Mouse (Mus musculus): Measurements from ENCODE around the gene Olfr1262. TPM values are rescaled to one million over a fixed set of nuclear protein-coding genes. Genes with fewer than 3 reads are reported as not detected.

The Olfr1262 gene
- not detected in 4 replicates for total RNA-seq (2023; ENCODE audit: inconsistent age)

DNA sequence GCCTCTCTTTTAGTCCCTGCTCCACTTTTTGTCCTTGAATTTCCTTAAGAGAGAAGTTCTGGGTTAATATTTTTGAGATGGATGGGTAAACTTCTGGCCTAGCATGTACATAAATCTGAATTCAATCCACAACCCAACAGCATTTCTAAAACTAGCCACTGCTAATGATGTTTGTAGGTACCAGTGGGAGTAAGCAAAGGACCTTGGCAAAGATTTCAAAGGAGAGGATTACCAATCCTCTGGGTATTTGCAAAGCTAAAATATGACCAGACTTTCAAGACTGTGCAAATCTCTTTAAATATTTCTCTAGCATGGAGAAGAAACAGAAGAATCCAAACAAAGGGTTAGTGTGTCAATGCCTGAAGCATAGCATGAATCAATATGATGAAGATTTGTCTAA lies at the start of gene Olfr1262:
Gene Olfr1262, plus strand, starts transcription at position 301 of the 400 bp plus-strand sequence.

DNA sequence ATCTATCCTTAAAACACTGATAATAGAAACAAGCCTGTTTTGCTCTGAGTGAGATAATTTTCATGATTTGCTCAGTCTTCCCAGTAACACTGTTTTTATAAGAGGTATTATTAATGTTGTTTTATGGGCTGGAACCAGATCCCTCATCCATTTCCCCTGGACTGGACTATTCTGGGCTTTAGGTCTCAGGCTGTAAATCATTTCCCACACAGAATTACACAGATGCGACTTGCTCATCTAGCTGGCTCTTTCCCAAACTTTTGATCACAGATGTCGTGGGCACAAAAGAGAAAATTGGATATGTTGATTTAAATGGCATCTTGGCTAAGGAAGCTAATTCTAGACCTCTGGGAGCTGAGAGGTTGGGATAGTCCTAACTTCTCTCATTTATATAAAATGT lies 25.8 kb upstream of the Olfr1262 start, which contains the start of gene Olfr1260:
Gene Olfr1260, plus strand, starts transcription at position 157 of the 400 bp plus-strand sequence.

DNA sequence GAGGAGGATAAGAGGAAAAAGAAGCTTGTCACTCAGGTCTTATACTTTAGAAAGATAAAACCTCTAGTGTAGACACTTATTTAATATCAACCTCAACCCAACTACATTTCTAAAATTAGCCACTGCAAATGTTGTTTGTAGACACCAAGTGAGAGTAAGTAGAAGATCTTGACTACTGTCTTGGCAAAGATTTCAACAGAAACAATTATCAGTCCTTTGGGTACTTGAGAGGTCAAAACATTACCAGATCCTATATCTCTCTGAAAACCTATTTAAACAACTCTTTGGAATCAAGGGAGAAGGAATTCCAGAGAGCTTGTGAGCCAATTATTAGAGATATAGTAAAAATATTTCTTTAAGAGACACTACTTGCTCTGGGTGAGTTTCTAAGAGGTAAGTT lies 9.0 kb upstream of the Olfr1262 start, which contains the start of gene Olfr1261:
Gene Olfr1261, plus strand, starts transcription at position 301 of the 400 bp plus-strand sequence.

DNA sequence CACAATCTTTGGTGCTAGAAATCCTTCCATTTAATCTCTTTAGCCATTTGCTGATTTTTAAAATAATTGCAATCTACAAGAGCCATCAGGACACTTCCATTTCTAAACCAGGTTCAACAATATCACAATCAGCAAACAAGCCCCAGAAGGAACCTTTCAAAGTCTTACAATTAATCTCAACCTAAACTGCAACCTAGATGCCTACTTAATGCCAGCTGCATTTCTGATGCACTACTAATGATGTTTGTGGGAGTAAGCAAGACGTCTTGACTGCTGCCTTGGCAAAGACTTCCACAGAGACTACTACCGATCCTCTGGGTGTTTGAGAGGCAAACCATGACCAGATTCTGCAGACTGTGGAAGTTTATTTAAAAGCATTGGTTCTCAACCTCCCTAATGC lies 11.9 kb downstream of the Olfr1262 start, which contains the start of gene Olfr1263:
Gene Olfr1263, plus strand, starts transcription at position 301 of the 400 bp plus-strand sequence.

DNA sequence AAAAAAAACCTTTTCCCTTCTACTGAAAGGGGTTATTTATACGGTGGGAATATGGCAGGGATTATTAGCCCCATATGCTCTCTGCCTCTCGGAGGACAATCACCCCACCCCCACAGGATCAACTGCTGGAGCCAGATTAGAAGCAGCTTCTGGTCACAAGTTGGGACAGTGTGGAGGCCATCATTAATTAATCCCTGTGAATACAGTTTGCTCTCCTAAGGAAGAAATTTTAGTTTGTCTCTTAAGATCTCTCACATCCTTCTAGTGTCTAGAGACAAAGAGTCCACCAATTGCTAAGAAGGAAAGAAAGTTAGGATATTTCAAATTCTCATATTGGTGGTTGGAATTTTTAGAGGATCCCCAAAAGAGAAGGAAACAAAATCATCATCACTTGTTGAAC lies 25.5 kb downstream of the Olfr1262 start, which contains the start of gene Olfr1264:
Gene Olfr1264, minus strand, starts transcription at position 101 of the 400 bp plus-strand sequence.

DNA sequence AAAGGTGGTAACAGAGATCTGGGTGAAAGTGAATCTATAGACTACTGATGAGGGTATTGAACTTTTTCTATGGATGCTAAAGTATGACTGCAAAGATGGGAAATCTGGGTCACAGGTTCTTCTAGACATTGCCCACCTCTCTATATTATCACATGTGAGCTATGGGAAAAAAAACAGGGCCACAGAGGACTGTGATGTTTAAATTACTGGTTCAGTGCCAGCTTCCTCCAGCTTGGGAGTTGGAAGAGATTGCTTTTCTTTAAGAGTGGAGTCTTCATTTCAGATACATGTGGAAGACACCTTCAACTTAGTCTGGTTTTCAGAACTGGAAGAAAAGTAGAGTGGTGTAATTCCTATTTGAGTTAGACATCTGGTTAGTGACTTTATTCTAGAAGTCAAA lies 35.1 kb downstream of the Olfr1262 start, which contains the start of gene Olfr1265:
Gene Olfr1265, plus strand, starts transcription at position 301 of the 400 bp plus-strand sequence.

Other genes with a start within 250 kb of the Olfr1262 start
- gene Olfr1253, start 243.1 kb upstream of the Olfr1262 start, total RNA-seq (2023; ENCODE audit: inconsistent age): not detected in 4 replicates
- not detected in 4 replicates for gene Olfr1254, start 206.5 kb upstream of the Olfr1262 start, total RNA-seq (2023; ENCODE audit: inconsistent age)
- gene Olfr1255, start 188.1 kb upstream of the Olfr1262 start, total RNA-seq (2023; ENCODE audit: inconsistent age): not detected in 4 replicates
- not detected in 4 replicates for gene Olfr1256, start 158.6 kb upstream of the Olfr1262 start, total RNA-seq (2023; ENCODE audit: inconsistent age)
- not detected in 4 replicates for gene Olfr48, start 151.9 kb upstream of the Olfr1262 start, total RNA-seq (2023; ENCODE audit: inconsistent age)
- gene Olfr1257, start 121.7 kb upstream of the Olfr1262 start, total RNA-seq (2023; ENCODE audit: inconsistent age): not detected in 4 replicates
- gene Olfr1258, start 72.8 kb upstream of the Olfr1262 start, total RNA-seq (2023; ENCODE audit: inconsistent age): not detected in 4 replicates
- gene Olfr1259, start 51.5 kb upstream of the Olfr1262 start, total RNA-seq (2023; ENCODE audit: inconsistent age): not detected in 4 replicates
- not detected in 4 replicates for gene Olfr1260, start 25.8 kb upstream of the Olfr1262 start, total RNA-seq (2023; ENCODE audit: inconsistent age)
- gene Olfr1261, start 8.9 kb upstream of the Olfr1262 start, total RNA-seq (2023; ENCODE audit: inconsistent age): not detected in 4 replicates
- not detected in 4 replicates for gene Olfr1263, start 12.0 kb downstream of the Olfr1262 start, total RNA-seq (2023; ENCODE audit: inconsistent age)
- gene Olfr1264, start 25.4 kb downstream of the Olfr1262 start, total RNA-seq (2023; ENCODE audit: inconsistent age): not detected in 4 replicates
- not detected in 4 replicates for gene Olfr1265, start 35.2 kb downstream of the Olfr1262 start, total RNA-seq (2023; ENCODE audit: inconsistent age)
- not detected in 4 replicates for gene Olfr140, start 63.4 kb downstream of the Olfr1262 start, total RNA-seq (2023; ENCODE audit: inconsistent age)
- not detected in 4 replicates for gene Olfr1269, start 121.3 kb downstream of the Olfr1262 start, total RNA-seq (2023; ENCODE audit: inconsistent age)
- gene Olfr32, start 142.2 kb downstream of the Olfr1262 start, total RNA-seq (2023; ENCODE audit: inconsistent age): not detected in 4 replicates
- gene Olfr1270, start 152.9 kb downstream of the Olfr1262 start, total RNA-seq (2023; ENCODE audit: inconsistent age): not detected in 4 replicates
- gene Olfr1506, start 224.3 kb downstream of the Olfr1262 start, total RNA-seq (2023; ENCODE audit: inconsistent age): 0.26 to 0.27 TPM in 2 of 4 replicates, not detected in the others

Measured in B cell, adult (primary cell).